Mouse (Mus musculus): ENCODE results near the gene Gm12216.

DNA sequence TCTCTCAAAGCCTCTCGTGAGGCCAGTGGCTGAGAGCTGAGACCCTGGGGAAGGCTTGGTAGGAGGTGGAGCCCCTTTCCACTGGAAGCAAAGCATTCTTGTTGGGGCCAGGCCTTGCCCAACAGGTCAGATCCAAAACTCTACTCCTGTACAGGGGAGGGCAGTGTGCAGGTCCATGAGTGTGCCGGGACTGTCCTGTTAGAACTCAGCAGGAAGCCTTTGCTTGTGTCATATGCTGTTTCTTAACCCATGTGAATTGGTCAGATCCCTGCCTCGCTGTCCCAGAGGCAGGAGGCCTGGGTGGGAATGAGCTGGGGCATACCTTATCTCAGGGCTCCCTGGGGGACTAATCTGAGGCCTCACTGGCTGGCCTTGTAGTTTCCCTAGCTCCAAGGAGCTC lies 78.8 kb downstream of the Gm12216 start:
- no peak for TF ChIP-seq CTCF (IDR thresholded peaks at IDR 0.05; ENCODE audit: extremely low read depth, insufficient read depth, low read length)
- no peak for TF ChIP-seq POLR2A (IDR thresholded peaks at IDR 0.05; ENCODE audit: extremely low read depth, insufficient read depth, low read length)
